8 mouse cellular contexts compared by ENCODE assay signal in the genomic region with DNA sequence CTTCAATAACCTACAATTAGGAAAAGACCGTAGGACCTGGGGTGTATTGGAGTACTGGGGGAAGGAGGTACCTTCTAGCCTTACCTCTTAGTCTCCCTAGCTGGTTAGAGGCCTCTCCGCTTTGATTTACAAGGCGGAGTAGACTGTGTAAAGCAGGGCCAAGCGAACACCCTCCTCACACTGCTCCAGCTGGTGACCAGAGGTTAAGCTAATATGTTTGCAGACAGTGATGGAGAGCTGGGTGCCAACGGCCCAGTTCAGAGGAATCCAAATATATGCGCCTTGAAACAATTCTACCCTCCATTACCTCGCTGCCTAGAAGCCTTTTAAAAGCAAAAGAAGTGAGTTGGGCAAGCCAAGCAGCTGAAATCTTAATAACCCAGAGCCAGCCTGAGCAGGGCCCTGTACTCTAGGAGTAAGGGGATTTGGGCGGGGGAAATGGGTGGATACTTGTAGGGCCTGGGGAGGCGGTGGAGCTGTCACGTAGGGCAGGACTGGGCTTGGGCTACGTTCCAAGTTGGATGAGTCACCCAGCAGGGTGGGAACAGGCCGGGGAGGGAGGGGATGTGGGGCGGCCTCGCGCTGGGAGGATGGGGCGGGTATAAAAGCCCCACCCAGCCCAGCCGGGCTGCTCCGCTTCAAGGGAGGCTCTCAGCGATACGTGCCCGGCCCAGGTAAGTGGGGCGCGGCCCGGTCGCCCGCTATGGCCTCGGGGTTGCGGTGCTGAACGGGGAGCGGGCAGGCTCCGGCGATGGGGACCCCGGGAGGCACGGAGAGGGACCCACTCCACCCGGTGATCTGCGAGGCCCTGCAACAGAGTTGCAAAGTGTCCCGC. TPM values are rescaled to one million over a fixed set of nuclear protein-coding genes. Genes with fewer than 3 reads are reported as not detected.
A peak's percentile ranks its signal among the peaks of the same experiment; 100 is the strongest.
DNase-seq lines count a peak whose midpoint lies in the region; ATAC-seq and TF ChIP-seq lines count a peak whose summit lies in the region.

Gene Anxa2 (plus strand): TSS at position 555 of the 835 bp plus-strand sequence.

- no peaks in the 10 kb centered on the region for H3K9me3 ChIP-seq in MEL (replicated peaks; ENCODE audit: insufficient read depth, low read length)
- H3K9me3 ChIP-seq in hindbrain, embryonic 12.5 days (replicated peaks), result no peaks in the 10 kb centered on the region

- peak within 1 kb of the TSS; percentile 74 for H3K4me2 ChIP-seq in hindbrain, embryonic 12.5 days (replicated peaks)

- H3K36me3 ChIP-seq in MEL (ENCODE audit: control insufficient read depth in 1 of 2, insufficient read depth in 2 of 2, low read length in 2 of 2), result peaks cover 0 to 42% of the 10 kb centered on the region in 2 experiments; a peak in 2 of 4 replicates
- H3K36me3 ChIP-seq in hindbrain, embryonic 12.5 days, result no peaks in the 10 kb centered on the region

- peak within 1 kb of the TSS; percentile 36 to 49 for H3K4me3 ChIP-seq in MEL (ENCODE audit: control insufficient read depth in 1 of 2, insufficient read depth in 1 of 2, low read depth in 2 of 2, low read length in 2 of 2)
- H3K4me3 ChIP-seq in hindbrain, embryonic 12.5 days, result peak within 1 kb of the TSS; percentile 48

- peak; percentile 94 for DNase-seq in MEL (ENCODE audit: low read depth, low spot score)
- peak; percentile 93 for DNase-seq in brain, embryonic 14.5 days (ENCODE audit: low read depth)
- peak; percentile 20 to 30 for DNase-seq in frontal cortex, postnatal 14 days (ENCODE audit: low spot score in 2 of 2)
- peak in 1 of 2 experiments; percentile 11 for DNase-seq in left cerebral cortex, adult 8-10 months (ENCODE audit: low spot score in 2 of 2)
- peak; percentile 37 for DNase-seq in right cerebral cortex, adult 18-20 months
- DNase-seq in urinary bladder, postnatal 25 days (ENCODE audit: low spot score), result peak; percentile 98

- no peak for TF ChIP-seq RAD21 in MEL (IDR thresholded peaks at IDR 0.05; ENCODE audit: low read depth, low read length)

- H3K27ac ChIP-seq in MEL (ENCODE audit: control insufficient read depth, low read depth, low read length), result peak within 1 kb of the TSS; percentile 89
- H3K27ac ChIP-seq in hindbrain, embryonic 12.5 days, result peak within 1 kb of the TSS; percentile 72

- peak within 1 kb of the TSS; percentile 49 for H3K9ac ChIP-seq in MEL (ENCODE audit: control insufficient read depth, low read depth, low read length, poor library complexity, severe bottlenecking)
- H3K9ac ChIP-seq in hindbrain, embryonic 12.5 days, result peak within 1 kb of the TSS; percentile 65

- WGBS in hindbrain, embryonic 12.5 days, result 8% methylated on average over 37 of the region's 37 CpGs

- no peaks in the 10 kb centered on the region for H3K79me2 ChIP-seq in MEL (ENCODE audit: control insufficient read depth, insufficient read depth, low read length, poor library complexity)

- no peaks in the 10 kb centered on the region for H3K27me3 ChIP-seq in MEL (ENCODE audit: control insufficient read depth in 1 of 2, insufficient read depth in 2 of 2, low read length in 2 of 2)
- peaks cover 31% of the 10 kb centered on the region for H3K27me3 ChIP-seq in hindbrain, embryonic 12.5 days

- peaks cover 16 to 51% of the 10 kb centered on the region in 2 experiments for H3K4me1 ChIP-seq in MEL (ENCODE audit: control insufficient read depth in 1 of 2, insufficient read depth in 2 of 2, low read length in 2 of 2)
- peaks cover 34% of the 10 kb centered on the region for H3K4me1 ChIP-seq in hindbrain, embryonic 12.5 days

- ATAC-seq in hindbrain, embryonic 12.5 days (ENCODE audit: low FRiP score), result peak; percentile 90
- ATAC-seq in megakaryocyte, adult 5-6 weeks (ENCODE audit: poor library complexity, severe bottlenecking), result peak; percentile 83

- TF ChIP-seq POLR2A in MEL (IDR thresholded peaks at IDR 0.05; ENCODE audit: control insufficient read depth in 1 of 2, insufficient read depth in 1 of 2, low read depth in 1 of 2, low read length in 2 of 2, poor library complexity in 1 of 2), result peak in 1 of 2 experiments; percentile 57; a peak in 1 of 4 replicates
- no peak for TF ChIP-seq POLR2A in brain, embryonic 14.5 days (IDR thresholded peaks at IDR 0.05; ENCODE audit: borderline replicate concordance, extremely low read depth, insufficient read depth, insufficient read length, poor library complexity, severe bottlenecking)

- TF ChIP-seq EP300 in MEL (IDR thresholded peaks at IDR 0.05; ENCODE audit: low read depth in 1 of 2, low read length in 2 of 2), result peak; percentile 37 to 64; a peak in 3 of 4 replicates

- no peak for TF ChIP-seq CTCF in MEL (IDR thresholded peaks at IDR 0.05 in 2 of 3, conservative IDR thresholded peaks at IDR 0.05 in 1 of 3; ENCODE audit: control insufficient read depth in 1 of 3, insufficient read depth in 1 of 3, low read depth in 2 of 3, low read length in 3 of 3, poor library complexity in 1 of 3, severe bottlenecking in 1 of 3)
- no peak for TF ChIP-seq CTCF in brain, embryonic 14.5 days (IDR thresholded peaks at IDR 0.05; ENCODE audit: borderline replicate concordance, extremely low read depth, insufficient read depth, insufficient read length)

TF ChIP-seq in MEL, 35 proteins besides CTCF, POLR2A, EP300 and RAD21:
- TF ChIP-seq TCF12 (IDR thresholded peaks at IDR 0.05; ENCODE audit: low read depth, low read length) (peak; percentile 25; the same call in 1 of the 2 replicates), HCFC1 (IDR thresholded peaks at IDR 0.05; ENCODE audit: low read depth, low read length) (0 out of 2 replicates have a peak, but pooled peaks have one; percentile 27), GABPA (IDR thresholded peaks at IDR 0.05; ENCODE audit: low read depth, low read length) (no peak), ZMIZ1 (IDR thresholded peaks at IDR 0.05; ENCODE audit: low read depth, low read length) (0 out of 2 replicates have a peak, but pooled peaks have one; percentile 38), ELF1 (IDR thresholded peaks at IDR 0.05; ENCODE audit: low read depth, low read length) (no peak), TBP (IDR thresholded peaks at IDR 0.05; ENCODE audit: low read depth, low read length) (peak; percentile 90), JUND (IDR thresholded peaks at IDR 0.05; ENCODE audit: low read depth, low read length) (peak; percentile 79; the same call in 1 of the 2 replicates), USF2 (IDR thresholded peaks at IDR 0.05; ENCODE audit: borderline replicate concordance in 1 of 2, insufficient read depth in 1 of 2, low read depth in 1 of 2, low read length in 2 of 2) (no peak), MXI1 (IDR thresholded peaks at IDR 0.05; ENCODE audit: low read depth, low read length) (peak; percentile 51; the same call in 1 of the 2 replicates), ETS1 (IDR thresholded peaks at IDR 0.05; ENCODE audit: low read depth, low read length) (peak; percentile 83), USF1 (IDR thresholded peaks at IDR 0.05; ENCODE audit: low read depth, low read length) (0 out of 2 replicates have a peak, but pooled peaks have one; percentile 15), NELFE (IDR thresholded peaks at IDR 0.05; ENCODE audit: low read depth, low read length) (no peak), MAZ (IDR thresholded peaks at IDR 0.05; ENCODE audit: low read depth, low read length) (peak; percentile 93)

RNA-seq across cellular contexts. Expression of gene Anxa2, which starts in this region (rescaled TPM):
- 33.9 and 147 TPM in 2 replicates for total RNA-seq in MEL (2012; rRNA removed)
- polyA plus RNA-seq in MEL (2012; ENCODE audit: insufficient read depth in 1 of 2, insufficient read length in 2 of 2, low read depth in 1 of 2, low replicate concordance in 2 of 2, missing spikeins in 1 of 2), result 100 to 1,000 TPM in 1 of 2 experiments, not detected in 1; 190 TPM
- 93.5 and 132 TPM in 2 replicates for polyA plus RNA-seq in brain, embryonic 14.5 days (2012; rRNA removed)
- 317 and 331 TPM in 2 replicates for polyA plus RNA-seq in hindbrain, embryonic 12.5 days (2016; fragmentation: Nextera tagmentation; extraction: Ambion mirVana)
- total RNA-seq in left cerebral cortex, adult 8-10 months (2022), result 10 to 100 TPM; 12.3 to 16.1 (median 14.6) TPM
- 1,047 and 1,062 TPM in 2 replicates for total RNA-seq in megakaryocyte, adult 5-6 weeks (2015)
- 654 and 695 TPM in 2 replicates for total RNA-seq in megakaryocyte, adult 5-6 weeks (2017)
